Mouse (Mus musculus): Measurements from ENCODE around the gene Ewsr1. TPM values are rescaled to one million over a fixed set of nuclear protein-coding genes. Genes with fewer than 3 reads are reported as not detected.
A peak's percentile ranks its signal among the peaks of the same experiment; 100 is the strongest.
"Not testable (repeated sequence)": the region's sequence is repeated elsewhere in the genome, so short reads cannot be mapped to it uniquely, and the experiment has no call there.

Ewsr1 gene
- polyA plus RNA-seq, 1 experiment: 510 TPM

DNA sequence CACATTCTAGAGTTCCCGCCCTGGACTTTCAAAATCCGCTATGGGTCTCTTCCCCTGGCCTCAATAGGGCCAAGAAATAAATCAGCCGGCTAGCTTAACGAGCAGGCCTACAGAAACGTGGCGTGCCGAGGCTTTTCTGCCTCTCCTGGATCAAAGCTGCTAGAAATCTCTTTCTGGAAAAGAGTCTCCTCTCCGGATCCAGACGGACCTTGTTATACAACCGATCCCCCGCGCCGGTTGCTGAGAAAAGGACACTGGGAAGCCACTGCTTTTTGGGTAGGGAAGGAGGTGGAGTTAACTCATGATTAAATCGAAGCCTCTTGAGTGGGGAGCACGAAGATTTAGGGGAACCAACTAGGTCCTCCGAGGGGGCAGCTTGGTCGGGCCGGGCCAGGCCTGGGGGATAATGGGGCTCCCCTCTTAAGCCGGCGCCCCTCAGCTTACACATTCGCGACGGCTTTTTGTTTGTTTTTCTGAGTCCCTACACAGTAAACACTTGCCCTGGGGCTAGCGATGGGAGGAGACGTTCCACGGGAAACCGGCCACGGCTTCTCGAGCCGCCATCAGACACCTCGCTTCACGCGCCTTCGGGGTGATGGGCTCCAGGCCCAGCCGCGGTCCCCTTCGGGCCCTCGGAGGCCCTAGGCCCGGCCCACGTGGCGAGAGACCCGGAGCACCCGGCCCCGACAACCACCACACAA, 881 bp downstream of the Ewsr1 start:
- Histone ChIP-seq H3K4me3 (ENCODE audit: control insufficient read depth, low read depth, low read length) (peak overlapping the region; percentile 88), H3K4me1 (ENCODE audit: control insufficient read depth, insufficient read depth, low read length) (peaks cover 10% of the 10 kb centered on the region), H3K36me3 (ENCODE audit: control insufficient read depth, insufficient read depth, low read length) (peaks cover 2% of the 10 kb centered on the region; the same call in 1 of the 2 replicates), H3K27ac (ENCODE audit: control insufficient read depth, insufficient read depth, low read depth, low read length) (peak overlapping the region; percentile 98), H3K27me3 (ENCODE audit: control insufficient read depth, insufficient read depth, low read length) (no peaks in the 10 kb centered on the region)
- TF ChIP-seq CTCF (IDR thresholded peaks at IDR 0.05; ENCODE audit: control insufficient read depth, insufficient read depth, insufficient replicate concordance, low read depth, low read length): no peak
- TF ChIP-seq POLR2A (IDR thresholded peaks at IDR 0.05; ENCODE audit: control insufficient read depth, low read depth, low read length): 0 out of 2 replicates have a peak, but pooled peaks have one; percentile 10

GRCm38 (mm10) chr11:5096480-5097020, 2.5 kb downstream of the Ewsr1 start:
- TF ChIP-seq POLR2A (IDR thresholded peaks at IDR 0.05; ENCODE audit: control insufficient read depth, low read depth, low read length) (no peak), CTCF (IDR thresholded peaks at IDR 0.05; ENCODE audit: control insufficient read depth, insufficient read depth, insufficient replicate concordance, low read depth, low read length) (no peak)
- Histone ChIP-seq H3K36me3 (ENCODE audit: control insufficient read depth, insufficient read depth, low read length) (peaks cover 2% of the 10 kb centered on the region; the same call in 1 of the 2 replicates), H3K4me1 (ENCODE audit: control insufficient read depth, insufficient read depth, low read length) (peaks cover 10% of the 10 kb centered on the region), H3K4me3 (ENCODE audit: control insufficient read depth, low read depth, low read length) (peak overlapping the region; percentile 12; the same call in 1 of the 2 replicates), H3K27ac (ENCODE audit: control insufficient read depth, insufficient read depth, low read depth, low read length) (no peak overlapping the region), H3K27me3 (ENCODE audit: control insufficient read depth, insufficient read depth, low read length) (no peaks in the 10 kb centered on the region)

DNA sequence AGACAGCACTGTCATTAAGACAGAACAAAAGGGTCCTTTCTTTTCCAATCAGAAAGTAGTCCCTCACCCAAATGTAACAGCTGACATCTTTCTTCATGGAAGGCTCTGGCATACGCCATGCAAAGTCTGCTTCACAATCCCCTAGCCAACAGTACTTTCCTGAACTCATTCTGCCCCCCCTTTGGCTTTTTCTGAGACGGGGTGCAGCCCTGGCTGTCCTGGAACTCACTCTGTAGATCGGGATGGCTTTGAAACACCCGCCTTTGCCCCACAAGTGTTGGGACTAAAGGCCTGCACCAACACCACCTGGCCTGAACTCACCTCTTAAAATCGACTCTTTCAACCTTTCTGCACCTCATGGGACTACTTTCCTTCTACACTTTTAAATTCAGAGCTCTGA, 3.2 kb downstream of the Ewsr1 start:
- no peak overlapping the region for H3K27ac ChIP-seq (ENCODE audit: control insufficient read depth, insufficient read depth, low read depth, low read length)
- 0 out of 2 replicates have a peak overlapping the region, but pooled peaks have one; percentile 0 for H3K4me3 ChIP-seq (ENCODE audit: control insufficient read depth, low read depth, low read length)
- peaks cover 2% of the 10 kb centered on the region; the same call in 1 of the 2 replicates for H3K36me3 ChIP-seq (ENCODE audit: control insufficient read depth, insufficient read depth, low read length)
- H3K4me1 ChIP-seq (ENCODE audit: control insufficient read depth, insufficient read depth, low read length): peaks cover 6% of the 10 kb centered on the region
- H3K27me3 ChIP-seq (ENCODE audit: control insufficient read depth, insufficient read depth, low read length): no peaks in the 10 kb centered on the region
- TF ChIP-seq POLR2A (IDR thresholded peaks at IDR 0.05; ENCODE audit: control insufficient read depth, low read depth, low read length): no peak
- TF ChIP-seq CTCF (IDR thresholded peaks at IDR 0.05; ENCODE audit: control insufficient read depth, insufficient read depth, insufficient replicate concordance, low read depth, low read length): no peak

DNA sequence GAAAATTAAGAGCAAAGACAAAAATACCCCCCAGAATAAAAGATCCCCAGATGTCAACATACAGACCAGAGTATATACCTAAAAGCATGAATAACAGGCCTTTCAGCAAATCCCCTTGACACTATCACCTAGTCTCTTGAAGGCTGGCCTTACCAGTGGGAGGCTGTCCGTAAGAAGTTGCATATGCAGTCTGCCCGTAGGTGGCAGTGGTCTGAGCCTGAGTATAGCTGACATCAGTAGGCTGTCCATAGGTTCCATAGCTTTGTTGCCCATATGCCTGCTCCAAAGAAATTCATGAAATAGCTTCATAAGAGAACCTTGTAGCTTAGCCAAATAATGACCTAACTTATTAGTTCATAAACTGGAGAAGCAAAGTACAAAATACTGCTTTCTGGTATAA, 7.4 kb downstream of the Ewsr1 start:
- no peak for TF ChIP-seq POLR2A (IDR thresholded peaks at IDR 0.05; ENCODE audit: control insufficient read depth, low read depth, low read length)
- no peak for TF ChIP-seq CTCF (IDR thresholded peaks at IDR 0.05; ENCODE audit: control insufficient read depth, insufficient read depth, insufficient replicate concordance, low read depth, low read length)
- Histone ChIP-seq H3K4me1 (ENCODE audit: control insufficient read depth, insufficient read depth, low read length) (no peaks in the 10 kb centered on the region), H3K27ac (ENCODE audit: control insufficient read depth, insufficient read depth, low read depth, low read length) (no peak overlapping the region), H3K4me3 (ENCODE audit: control insufficient read depth, low read depth, low read length) (no peak overlapping the region), H3K27me3 (ENCODE audit: control insufficient read depth, insufficient read depth, low read length) (no peaks in the 10 kb centered on the region), H3K36me3 (ENCODE audit: control insufficient read depth, insufficient read depth, low read length) (peaks cover 5% of the 10 kb centered on the region)

DNA sequence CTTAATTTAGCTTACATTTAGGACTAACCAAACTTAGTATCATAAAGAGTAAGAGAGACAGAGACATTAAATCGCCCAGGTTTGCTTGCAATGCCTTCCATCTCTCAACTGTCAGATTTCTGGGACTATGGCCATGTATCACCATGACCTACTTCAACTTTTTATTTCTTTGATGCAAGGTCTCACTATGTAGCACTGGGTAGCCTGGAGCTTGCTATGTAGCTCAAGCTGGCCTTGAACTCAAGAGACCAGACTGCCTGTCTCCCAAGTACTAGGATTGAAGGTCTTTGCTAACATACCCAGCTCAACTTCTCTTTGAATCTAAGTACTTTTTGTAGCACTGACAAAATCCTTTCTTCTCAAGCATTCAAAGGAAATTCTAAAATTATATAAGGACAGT, 9.9 kb downstream of the Ewsr1 start:
- Histone ChIP-seq H3K4me3 (ENCODE audit: control insufficient read depth, low read depth, low read length) (no peak overlapping the region), H3K36me3 (ENCODE audit: control insufficient read depth, insufficient read depth, low read length) (peaks cover 7% of the 10 kb centered on the region), H3K4me1 (ENCODE audit: control insufficient read depth, insufficient read depth, low read length) (no peaks in the 10 kb centered on the region), H3K27ac (ENCODE audit: control insufficient read depth, insufficient read depth, low read depth, low read length) (no peak overlapping the region), H3K27me3 (ENCODE audit: control insufficient read depth, insufficient read depth, low read length) (no peaks in the 10 kb centered on the region)
- no peak for TF ChIP-seq CTCF (IDR thresholded peaks at IDR 0.05; ENCODE audit: control insufficient read depth, insufficient read depth, insufficient replicate concordance, low read depth, low read length)
- TF ChIP-seq POLR2A (IDR thresholded peaks at IDR 0.05; ENCODE audit: control insufficient read depth, low read depth, low read length): no peak

GRCm38 (mm10) chr11:5076843-5077242, 22.2 kb downstream of the Ewsr1 start:
- H3K27ac ChIP-seq (ENCODE audit: control insufficient read depth, insufficient read depth, low read depth, low read length); H3K27me3 ChIP-seq (ENCODE audit: control insufficient read depth, insufficient read depth, low read length); H3K4me3 ChIP-seq (ENCODE audit: control insufficient read depth, low read depth, low read length); H3K36me3 ChIP-seq (ENCODE audit: control insufficient read depth, insufficient read depth, low read length); H3K4me1 ChIP-seq (ENCODE audit: control insufficient read depth, insufficient read depth, low read length): not testable (repeated sequence)

GRCm38 (mm10) chr11:5075760-5076159, 23.3 kb downstream of the Ewsr1 start:
- Histone ChIP-seq H3K36me3 (ENCODE audit: control insufficient read depth, insufficient read depth, low read length) (peaks cover 1% of the 10 kb centered on the region), H3K4me1 (ENCODE audit: control insufficient read depth, insufficient read depth, low read length) (no peaks in the 10 kb centered on the region), H3K27ac (ENCODE audit: control insufficient read depth, insufficient read depth, low read depth, low read length) (no peak overlapping the region), H3K4me3 (ENCODE audit: control insufficient read depth, low read depth, low read length) (no peak overlapping the region), H3K27me3 (ENCODE audit: control insufficient read depth, insufficient read depth, low read length) (no peaks in the 10 kb centered on the region)
- TF ChIP-seq POLR2A (IDR thresholded peaks at IDR 0.05; ENCODE audit: control insufficient read depth, low read depth, low read length) (no peak), CTCF (IDR thresholded peaks at IDR 0.05; ENCODE audit: control insufficient read depth, insufficient read depth, insufficient replicate concordance, low read depth, low read length) (no peak)
